Mouse (Mus musculus) megakaryocyte, embryonic 14.5 days (primary cell): ENCODE results near the gene Eif5b.

Experiments used
- FLI1 ChIP-seq: IDR thresholded peaks from 2 replicates; pipeline ENCODE4 v1.6.1; 2012; ENCODE audit warnings: low read length, inconsistent platforms, mixed read lengths
- GATA1 ChIP-seq: IDR thresholded peaks from 3 replicates; pipeline ENCODE4 v1.6.1; 2012; ENCODE audit warnings: mixed read lengths, low read length, inconsistent platforms, borderline replicate concordance

DNA sequence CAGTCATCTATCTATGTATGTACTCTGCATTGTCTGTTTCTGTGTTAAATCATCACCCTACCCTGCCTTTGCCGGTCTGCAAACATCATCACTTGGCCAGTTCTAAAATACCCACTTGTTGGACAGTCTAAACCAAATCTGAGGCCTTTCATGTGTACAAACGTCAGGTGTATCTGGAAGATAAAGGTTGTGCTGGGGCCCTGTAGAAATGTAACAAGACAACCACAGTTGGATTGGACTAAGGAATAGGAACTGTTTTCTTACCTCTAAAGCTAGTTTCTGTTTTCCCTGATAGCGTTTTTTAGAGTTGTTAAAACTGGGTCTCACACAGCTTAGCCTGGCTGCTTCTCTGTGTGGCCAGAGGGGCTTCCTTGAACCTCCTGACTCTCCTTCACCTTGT, 1.7 kb downstream of the Eif5b start:
- TF ChIP-seq GATA1 = no peak
- no peak for TF ChIP-seq FLI1
